Mouse (Mus musculus) telencephalon, adult 2 months (tissue): Measurements from ENCODE around the gene Idua.

ENCODE experiments used
- DNase-seq: peaks from one replicate; pipeline ENCODE4 v3.0.0-alpha.2; 2011; ENCODE audit warnings: low read depth, low spot score

Idua gene

GRCm38 (mm10) chr5:108654444-108654990, 5.6 kb upstream of the Idua start:
- no peak for DNase-seq

GRCm38 (mm10) chr5:108655381-108655780, 4.8 kb upstream of the Idua start:
- DNase-seq = no peak

DNA sequence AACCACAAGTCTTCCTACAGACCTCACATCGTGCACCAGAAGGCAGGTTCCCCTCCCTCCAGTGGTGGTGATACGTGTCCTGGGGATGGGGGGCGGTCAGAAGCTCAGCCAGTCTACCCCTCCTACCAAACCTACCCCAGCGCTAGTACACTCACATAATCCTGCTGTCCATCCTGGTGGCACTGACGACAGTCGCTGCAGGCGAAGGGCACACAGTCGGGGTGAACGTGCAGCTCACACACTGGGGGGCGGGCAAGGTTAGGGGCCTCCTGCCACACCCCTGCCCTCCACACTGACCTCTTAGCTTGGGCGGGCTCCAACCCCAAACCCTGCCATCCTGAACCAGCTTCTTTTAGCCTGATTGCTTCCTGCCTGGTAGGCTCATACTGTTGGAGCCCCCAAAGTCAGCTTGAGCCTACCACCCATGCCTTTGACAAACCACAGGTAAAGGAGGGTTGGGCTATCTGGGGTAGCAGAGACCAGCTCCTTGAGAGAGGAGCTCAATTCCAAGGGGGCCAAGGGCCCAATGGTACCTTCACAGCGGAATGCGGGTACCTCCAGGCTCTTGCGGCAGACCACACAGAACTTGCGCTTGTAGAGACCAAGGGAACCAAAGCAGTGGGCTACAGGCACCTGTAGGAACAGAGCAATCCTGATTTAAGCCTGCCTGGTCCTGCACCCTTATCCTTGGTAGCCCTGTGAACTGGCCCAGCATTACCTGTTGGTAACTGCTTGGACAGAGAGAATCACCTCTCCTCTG, 4.1 kb upstream of the Idua start:
- no peak for DNase-seq

DNA sequence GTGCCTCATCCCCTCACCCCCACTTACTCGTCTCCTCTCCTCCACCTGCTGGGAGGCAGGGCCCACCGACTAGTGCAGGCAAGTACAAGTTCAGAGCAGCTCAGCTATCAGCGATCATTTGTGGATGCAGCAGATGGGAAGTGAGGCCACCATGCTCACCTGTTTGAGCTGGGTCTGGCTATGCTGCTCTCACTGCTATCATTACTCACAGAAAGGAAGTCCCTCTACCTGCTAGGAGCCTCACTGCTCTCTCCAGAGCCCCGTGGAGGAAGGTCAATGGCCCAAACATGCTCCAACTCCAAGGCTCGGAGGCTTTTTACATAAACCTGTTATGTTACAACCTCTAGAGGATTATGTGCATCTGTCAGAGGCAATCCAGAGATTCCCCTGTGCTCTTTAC, 2.7 kb upstream of the Idua start:
- no peak for DNase-seq

GRCm38 (mm10) chr5:108658611-108659010, 1.5 kb upstream of the Idua start:
- no peak for DNase-seq

GRCm38 (mm10) chr5:108660632-108661268, 619 bp downstream of the Idua start:
- peak; percentile 76 for DNase-seq

GRCm38 (mm10) chr5:108662772-108663171, 2.6 kb downstream of the Idua start:
- no peak for DNase-seq

DNA sequence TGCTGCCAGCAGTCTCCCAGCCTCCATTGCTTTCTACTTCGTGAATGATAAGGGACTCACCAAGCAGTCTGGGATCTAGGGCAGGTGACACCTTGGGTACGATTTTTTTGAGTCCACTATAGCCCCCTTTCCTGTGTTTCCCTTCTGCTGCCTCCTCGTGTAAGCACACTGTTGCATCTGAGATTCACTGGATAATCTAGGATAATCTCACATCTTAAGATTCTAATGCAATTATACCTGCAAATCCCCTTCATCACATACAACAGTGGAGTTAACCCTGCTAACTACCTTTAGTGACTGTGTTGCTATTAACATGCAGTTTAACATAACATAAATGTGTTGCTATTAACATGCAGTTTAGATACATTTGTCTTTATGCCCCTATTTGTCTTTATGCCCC, 4.9 kb downstream of the Idua start:
- DNase-seq = no peak

GRCm38 (mm10) chr5:108667370-108667769, 7.2 kb downstream of the Idua start:
- no peak for DNase-seq

- no peak for DNase-seq
Measured at GRCm38 (mm10) chr5:108668387-108668932, 8.3 kb downstream of the Idua start.

DNA sequence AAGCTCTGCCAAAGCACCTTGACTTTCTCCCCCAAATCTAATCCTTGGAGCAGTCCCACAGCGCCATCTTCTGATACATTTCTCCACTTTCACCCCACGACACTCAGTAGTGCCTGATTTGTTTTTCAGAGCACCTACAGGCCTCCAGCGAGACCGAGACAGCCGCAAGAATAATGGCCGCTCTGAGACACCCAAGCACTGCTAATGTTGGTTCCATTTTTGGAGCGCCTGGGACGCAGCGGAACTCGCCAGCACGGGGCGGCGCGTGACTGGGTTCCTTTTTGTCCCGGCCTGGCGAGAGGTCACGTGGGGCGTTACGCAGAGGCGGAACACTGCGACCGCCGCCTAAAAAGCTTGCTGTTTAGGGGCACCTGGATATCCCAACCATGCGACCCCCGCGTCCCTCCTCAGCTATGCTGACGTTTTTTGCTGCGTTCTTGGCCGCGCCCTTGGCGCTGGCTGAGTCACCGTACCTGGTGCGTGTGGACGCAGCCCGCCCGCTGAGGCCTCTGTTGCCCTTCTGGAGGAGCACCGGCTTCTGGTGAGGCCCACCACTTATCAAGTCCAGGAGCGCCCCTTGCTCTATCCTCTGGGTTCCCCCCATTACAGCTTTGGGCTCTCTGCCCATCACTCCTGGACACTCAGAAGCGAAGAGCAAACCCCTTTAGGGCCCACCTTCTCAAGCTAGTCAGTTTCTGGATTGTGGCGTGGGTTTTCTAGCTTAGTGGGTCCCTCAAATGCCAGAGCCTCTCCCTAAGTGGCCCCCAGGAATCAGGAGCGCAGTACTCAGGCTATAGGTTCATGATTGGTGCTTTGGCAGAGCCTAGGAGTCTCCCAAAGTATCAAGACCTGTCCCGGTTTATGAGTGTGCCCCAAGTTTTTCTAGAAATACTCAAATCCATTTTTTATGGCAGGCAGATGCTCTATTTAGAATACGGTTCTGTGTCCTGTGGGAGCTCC, 9.1 kb downstream of the Idua start, which contains the start of gene Dgkq:
Gene Dgkq (minus strand): TSS at position 696 of the 960 bp plus-strand sequence.
- peak; percentile 81 for DNase-seq

- DNase-seq = no peak
Measured at GRCm38 (mm10) chr5:108669986-108670385, 9.9 kb downstream of the Idua start.

DNA sequence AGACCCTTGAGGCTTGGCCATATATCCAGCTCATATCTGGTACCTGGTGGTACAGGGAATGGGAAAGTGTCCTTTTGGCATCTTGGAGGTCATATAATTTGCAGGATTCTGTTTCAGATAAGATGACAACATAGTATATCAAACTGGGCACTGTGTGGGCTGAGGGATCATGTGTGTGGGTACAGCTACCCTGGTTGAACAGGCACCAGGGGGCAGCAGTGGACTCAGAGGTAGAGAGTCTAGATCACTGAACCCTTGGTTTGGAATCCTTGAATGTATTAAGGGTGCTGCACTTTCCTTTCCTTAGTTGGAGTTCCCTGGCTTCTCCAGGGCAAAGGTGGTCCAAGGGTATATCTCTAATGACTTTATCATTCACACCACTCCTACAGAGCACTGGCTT, 10.7 kb downstream of the Idua start:
- DNase-seq = no peak

- no peak for DNase-seq
Measured at GRCm38 (mm10) chr5:108671757-108672156, 11.6 kb downstream of the Idua start.

DNA sequence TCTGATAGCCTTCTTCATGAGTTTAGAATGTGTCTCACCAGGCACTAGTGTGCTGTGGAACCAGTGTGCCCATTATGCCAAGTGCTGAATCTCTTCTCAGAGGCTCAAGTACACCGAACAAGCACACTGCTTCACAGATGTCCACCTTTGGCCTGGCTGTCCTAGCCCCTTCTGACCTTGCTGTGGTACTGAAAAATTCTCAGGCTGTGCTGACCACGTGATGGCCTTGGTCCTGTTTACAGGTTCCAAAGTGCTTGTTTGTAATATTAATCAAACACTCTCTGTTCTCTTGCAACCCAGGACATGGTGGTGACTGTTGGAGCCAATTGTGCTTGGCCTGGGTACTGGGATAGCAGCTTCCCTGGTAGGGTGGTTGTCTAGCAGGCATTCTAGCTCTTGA, 14.5 kb downstream of the Idua start:
- no peak for DNase-seq

GRCm38 (mm10) chr5:108675251-108675816, 15.2 kb downstream of the Idua start, which contains the start of gene Slc26a1:
Slc26a1 (minus strand) TSS chr5:108675569.
- DNase-seq = no peak

DNA sequence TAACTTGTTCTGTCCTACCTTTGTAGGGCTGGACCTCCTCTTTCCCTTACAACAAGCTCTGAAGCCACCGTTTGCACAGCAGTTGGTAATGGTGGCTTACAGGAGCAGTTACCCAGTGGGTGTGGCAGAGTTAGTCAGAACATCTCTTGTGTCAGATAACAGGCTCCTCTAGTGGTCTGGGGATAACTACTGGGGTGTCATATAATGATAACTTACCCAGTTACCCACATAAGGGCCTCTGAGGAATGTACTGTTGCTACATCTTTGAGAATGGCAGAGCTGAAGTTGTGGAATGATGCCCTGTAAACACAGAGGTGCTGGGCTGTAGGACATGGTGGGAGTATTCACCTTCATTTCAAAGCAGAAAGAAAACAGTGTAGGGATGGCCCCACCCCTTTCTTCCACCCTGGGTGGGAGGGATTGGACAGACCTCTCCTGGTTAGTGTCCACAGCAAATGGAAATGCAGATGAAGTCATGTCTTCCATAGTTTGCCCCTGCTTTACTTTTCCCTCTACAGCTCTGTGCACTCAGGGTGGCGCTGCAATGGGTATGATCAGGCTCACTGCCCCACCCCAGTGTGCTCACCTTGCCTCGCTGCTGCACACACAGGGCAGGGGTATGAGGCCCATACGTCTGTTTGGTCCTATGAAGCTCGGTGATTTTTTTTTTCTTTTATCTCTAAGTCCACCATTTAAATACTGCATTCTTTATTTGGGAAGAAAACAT, 16.8 kb downstream of the Idua start:
- no peak for DNase-seq

DNA sequence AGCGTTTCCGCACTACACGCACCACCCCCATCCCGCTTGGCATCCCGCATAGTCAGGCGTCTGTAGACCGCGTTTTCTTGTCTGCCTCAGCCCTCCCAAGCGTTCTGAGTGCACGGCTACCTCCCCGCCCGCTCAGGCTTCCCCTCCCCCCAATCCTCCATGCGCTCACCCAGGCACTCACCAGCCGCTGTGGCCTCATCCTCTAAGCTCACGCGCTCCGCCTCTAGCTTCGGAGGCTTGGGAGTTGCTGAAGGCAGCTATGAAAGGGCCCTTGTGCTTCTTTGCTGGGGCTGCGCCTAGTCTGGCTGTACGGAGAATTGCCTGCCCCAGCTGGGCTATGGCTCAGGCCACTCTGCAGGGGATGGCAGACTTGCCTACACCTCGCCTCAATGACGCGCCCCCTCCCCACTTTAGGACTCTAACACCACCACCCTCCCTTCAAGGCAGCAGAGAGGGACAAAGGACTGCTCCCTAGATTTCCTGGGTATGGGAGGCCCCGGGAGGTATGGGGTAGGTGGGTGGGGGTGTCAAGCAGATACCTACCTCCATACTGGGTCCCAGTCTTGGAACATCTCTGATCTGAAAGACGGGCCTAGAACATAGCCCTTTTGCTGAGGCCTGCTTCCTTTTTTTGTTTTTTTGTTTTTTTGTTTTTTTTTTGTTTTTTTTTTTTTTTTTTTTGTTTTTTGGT, 17.6 kb downstream of the Idua start:
- peak; percentile 84 for DNase-seq

DNA sequence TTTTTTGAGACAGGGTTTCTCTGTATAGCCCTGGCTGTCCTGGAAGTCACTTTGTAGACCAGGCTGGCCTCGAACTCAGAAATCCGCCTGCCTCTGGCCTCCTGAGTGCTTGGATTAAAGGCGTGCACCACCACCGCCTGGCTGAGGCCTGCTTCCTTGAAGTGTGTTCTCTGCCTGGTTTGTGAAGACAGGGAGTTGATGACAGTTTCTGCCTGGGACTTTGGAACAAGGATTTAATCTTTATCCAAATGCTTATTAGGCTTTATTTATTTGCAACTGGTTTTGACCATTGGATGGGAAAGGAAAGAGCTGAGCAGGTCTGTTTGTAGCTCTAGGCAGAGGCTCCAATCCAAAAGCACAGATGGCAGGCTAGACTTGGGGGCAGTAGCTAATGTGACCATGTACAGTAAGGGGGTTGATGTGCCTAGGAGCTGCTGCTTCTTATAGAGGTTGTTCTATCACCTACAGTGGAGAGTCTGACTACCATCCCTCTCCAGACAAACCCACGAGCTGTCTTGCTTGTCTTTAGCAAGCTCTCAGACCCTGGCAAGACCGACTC, 18.2 kb downstream of the Idua start:
- DNase-seq = no peak
